Mouse (Mus musculus): Measurements from ENCODE around the gene Mvb12b. TPM values are rescaled to one million over a fixed set of nuclear protein-coding genes. Genes with fewer than 3 reads are reported as not detected.
A peak's percentile ranks its signal among the peaks of the same experiment; 100 is the strongest.

The Mvb12b gene
- total RNA-seq, 2 experiments from 2014 or later, result 25.2 to 27.4 TPM

- intact Hi-C loops (cut with DNase I), result no loop called here
- DNase-seq, result peak; percentile 79 to 90
Measured at GRCm38 (mm10) chr2:33753630-33754316, 134.0 kb downstream of the Mvb12b start.

DNA sequence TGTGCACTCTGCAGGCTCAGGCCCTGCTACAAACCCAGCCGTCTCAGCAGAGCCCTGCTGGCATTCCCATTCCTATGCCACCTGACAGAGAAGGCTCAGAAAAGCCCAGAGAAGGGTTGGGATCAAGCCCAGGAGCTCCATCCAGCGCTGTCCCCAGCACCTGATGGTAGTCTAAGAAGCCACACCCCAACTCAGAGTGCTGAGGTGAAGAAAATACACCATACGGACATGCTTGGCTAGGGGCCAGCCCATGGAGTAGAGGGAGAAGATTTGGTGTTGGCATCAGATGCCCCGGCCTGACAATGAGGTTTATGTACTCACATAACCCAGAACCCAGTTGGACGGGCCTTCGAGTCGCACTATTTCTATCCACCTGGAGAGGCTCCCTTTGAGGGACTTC is 137.1 kb downstream of the Mvb12b start:
- intact Hi-C loops (cut with DNase I), result no loop called here
- DNase-seq, result no peak

DNA sequence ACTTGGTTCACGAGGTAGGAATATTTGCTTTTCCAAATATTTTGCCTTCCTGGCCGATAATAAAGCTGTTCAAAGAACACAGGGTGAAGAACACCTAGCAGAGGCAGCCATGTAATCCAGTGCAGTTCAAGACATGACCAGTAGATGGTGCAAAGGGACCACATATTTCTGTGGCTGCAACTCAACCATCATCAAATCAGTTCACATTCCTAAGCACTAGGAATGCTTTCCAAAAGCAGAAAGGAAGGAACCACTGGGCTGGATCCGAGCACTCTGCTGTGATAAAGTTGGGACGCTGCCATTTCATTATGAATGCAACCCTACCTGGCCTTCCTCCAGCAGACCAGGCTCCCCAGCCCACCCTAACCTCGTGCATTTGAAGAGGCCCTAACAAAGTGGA is 141.3 kb downstream of the Mvb12b start:
- peak; percentile 26 to 33 for DNase-seq
- intact Hi-C loops (cut with DNase I), result loop anchor here (5.0 kb wide), 3 partner anchors 61 to 231 kb away; no protein-coding TSS in a partner anchor

DNA sequence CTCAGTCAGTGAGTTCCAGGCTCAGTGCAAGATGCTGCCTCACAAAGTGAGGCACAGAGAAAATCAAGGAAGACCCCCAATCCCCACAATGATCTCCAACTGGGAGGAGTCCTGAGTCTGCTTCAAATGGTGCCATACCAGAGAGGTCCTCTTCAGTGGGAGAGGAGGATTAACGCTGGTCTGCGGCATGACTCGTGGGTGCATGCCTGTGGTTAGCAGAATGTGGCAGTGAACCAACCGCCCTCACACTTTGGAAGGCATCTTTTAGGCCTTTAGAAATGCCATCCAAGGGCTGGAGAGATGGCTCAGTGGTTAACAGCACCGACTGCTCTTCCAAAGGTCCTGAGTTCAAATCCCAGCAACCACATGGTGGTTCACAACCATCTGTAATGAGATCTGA is 142.0 kb downstream of the Mvb12b start:
- DNase-seq, result no peak

GRCm38 (mm10) chr2:33737128-33737527 is 150.6 kb downstream of the Mvb12b start:
- intact Hi-C loops (cut with DNase I), result no loop called here
- DNase-seq, result no peak

More for the DNA sequence above, 142.0 kb downstream of the Mvb12b start:
- intact Hi-C loops (cut with DNase I), result loop anchor here (5.0 kb wide), 3 partner anchors 62 to 232 kb away; no protein-coding TSS in a partner anchor

- peak; percentile 38 to 53 for DNase-seq
- intact Hi-C loops (cut with DNase I), result no loop called here
Measured at GRCm38 (mm10) chr2:33736722-33737121, 151.0 kb downstream of the Mvb12b start.

DNA sequence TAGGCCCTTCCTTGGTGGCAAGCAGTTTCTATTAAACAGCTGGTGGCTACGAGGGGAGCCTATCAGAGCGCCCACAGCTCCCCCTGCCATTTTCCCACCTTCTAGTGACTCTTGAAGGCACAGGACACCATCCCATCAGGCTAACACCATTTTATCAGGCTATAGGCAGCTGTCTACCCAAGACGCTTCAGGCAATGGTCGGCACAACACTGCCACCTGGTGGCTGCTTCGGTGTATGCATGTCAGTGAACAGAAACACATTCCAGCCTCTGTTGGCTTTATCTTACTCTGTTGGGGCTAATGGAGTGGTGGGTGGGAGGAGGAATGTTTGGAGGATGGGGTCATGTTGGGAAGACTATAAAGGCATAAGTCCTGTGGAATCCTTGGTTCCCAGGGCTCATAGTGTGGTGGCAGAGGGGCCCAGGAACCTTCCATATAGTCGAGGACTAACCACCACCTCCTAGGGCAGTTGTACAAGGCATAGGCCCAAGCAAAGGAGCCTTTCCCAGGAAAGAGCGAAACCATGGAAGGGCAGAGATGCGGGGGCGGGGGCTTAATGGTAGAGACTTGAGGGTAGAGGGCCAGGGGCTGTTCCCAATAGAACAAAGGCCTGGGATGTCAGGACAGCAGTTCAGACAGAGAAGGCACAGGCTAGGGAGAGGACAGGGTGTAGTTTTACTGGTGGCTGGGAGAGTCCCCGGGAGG is 152.8 kb downstream of the Mvb12b start:
- intact Hi-C loops (cut with DNase I), result loop anchor here (2.0 to 5.0 kb wide), 2 partner anchors 52 to 248 kb away; no protein-coding TSS in a partner anchor
- peak; percentile 70 to 74 for DNase-seq

- intact Hi-C loops (cut with DNase I), result loop anchor here (5.0 kb wide), 1 partner anchor 242 kb away; no protein-coding TSS in a partner anchor
- no peak for DNase-seq
Measured at GRCm38 (mm10) chr2:33729701-33730100, 158.0 kb downstream of the Mvb12b start.

DNA sequence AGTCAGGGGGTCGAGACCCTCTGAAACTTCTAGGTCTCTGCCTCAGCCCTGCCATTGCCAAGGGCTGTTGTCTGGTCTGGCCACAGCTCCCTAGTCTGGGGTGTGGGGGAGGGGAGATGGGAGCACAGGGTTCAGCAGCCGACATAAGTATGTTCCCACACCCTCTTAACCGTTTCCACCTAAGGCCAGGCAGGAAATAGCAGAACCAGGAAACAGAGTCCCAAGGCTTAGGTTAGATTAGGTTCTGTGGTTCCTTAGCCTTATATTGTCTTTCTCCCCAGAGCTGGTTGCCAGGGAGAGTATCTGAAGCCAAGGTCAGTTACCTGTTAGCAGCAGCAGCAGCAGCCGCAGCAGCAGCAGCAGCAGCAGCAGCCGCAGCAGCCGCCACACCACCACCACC is 160.5 kb downstream of the Mvb12b start:
- DNase-seq, result no peak
- intact Hi-C loops (cut with DNase I), result no loop called here

DNA sequence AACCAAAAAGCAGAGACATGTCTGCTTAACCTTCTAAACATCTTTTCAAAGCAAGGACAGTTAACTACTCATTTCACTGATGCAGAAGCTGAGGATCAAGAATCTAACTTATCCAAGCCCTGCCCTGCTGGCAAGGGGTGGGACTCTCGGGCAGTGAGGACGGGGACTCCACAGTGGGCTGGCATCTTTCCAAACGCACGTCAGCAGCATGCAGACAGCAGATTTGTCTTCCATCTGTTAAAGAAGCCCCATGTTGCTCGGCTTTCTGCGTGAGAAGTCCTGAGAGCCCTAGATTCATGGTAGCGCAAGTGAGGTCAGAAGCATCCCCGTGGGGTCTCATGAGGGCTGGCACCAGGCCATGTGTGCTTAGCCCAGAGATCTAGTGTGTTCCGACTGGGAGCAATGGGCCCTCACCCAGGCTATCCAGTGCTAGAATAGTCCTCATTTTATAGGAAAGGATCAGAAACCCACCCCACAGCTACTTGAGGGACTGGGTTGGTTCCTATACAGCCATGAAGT is 167.3 kb downstream of the Mvb12b start:
- no peak for DNase-seq
- intact Hi-C loops (cut with DNase I), result no loop called here

DNA sequence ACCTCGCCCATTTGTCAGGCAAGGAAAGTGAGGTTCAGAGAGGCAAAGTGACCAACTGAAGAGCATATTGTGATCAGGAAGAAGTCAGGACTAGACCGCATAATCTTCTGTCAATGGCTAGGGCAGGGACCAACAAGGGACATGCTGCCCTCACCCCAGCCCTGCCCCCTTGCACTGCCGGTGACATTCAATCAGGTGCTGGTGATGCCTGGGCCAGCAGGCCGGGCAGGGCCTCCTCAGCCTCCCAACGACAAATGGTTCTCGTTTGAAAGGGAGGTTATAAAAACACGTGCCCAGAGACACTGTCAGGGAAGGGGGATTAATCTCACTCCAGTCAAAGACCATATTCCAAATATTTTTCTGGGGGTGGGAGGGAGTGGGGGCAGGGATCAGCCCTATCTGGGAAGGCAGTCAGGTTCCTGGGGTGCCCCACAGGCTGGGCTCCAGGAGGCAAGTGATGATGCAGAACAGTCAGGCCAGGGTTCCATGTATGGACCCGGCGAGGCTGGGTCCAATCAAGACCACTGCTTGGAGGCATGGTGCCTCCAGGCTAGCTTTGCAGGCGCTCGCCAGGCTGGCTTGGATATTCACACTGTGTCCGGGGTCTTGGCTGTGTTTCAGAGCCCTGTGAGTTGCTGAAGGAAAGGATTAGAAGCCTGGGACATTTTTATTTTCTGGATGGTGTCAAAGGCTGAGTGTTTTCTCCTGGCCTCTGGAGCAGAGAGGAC is 168.2 kb downstream of the Mvb12b start:
- intact Hi-C loops (cut with DNase I), result no loop called here
- DNase-seq, result no peak

GRCm38 (mm10) chr2:33718561-33718960 is 169.2 kb downstream of the Mvb12b start:
- DNase-seq, result no peak
- intact Hi-C loops (cut with DNase I), result no loop called here

- intact Hi-C loops (cut with DNase I), result no loop called here
Measured at GRCm38 (mm10) chr2:33717821-33718351, 169.9 kb downstream of the Mvb12b start.

DNA sequence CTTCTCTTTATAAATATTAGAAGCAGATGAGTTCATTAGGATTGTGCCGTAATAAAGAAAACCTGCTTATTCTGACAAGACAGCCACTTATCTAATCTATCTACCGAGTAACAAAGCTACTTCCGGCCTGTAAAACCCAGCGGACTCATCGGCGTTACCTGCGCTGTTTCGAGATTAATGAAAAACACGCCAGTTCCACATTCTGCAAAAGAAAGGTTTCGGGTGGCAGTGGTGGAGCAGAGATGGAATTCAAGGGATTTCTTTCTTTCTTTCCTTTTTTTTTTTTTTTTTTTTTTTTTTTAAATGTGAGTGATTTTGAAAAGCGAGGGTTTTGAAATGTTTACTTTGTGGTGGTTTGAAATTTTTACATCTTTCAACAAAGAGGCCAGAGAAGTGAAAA is 170.4 kb downstream of the Mvb12b start:
- DNase-seq, result no peak
- intact Hi-C loops (cut with DNase I), result no loop called here

More at GRCm38 (mm10) chr2:33717821-33718351, 169.9 kb downstream of the Mvb12b start:
- DNase-seq, result no peak

- no peak for DNase-seq
Measured at GRCm38 (mm10) chr2:33716878-33717277, 170.9 kb downstream of the Mvb12b start.

GRCm38 (mm10) chr2:33714932-33715331 is 172.8 kb downstream of the Mvb12b start:
- intact Hi-C loops (cut with DNase I), result no loop called here
- no peak for DNase-seq

More at GRCm38 (mm10) chr2:33716878-33717277, 170.9 kb downstream of the Mvb12b start:
- intact Hi-C loops (cut with DNase I), result no loop called here

DNA sequence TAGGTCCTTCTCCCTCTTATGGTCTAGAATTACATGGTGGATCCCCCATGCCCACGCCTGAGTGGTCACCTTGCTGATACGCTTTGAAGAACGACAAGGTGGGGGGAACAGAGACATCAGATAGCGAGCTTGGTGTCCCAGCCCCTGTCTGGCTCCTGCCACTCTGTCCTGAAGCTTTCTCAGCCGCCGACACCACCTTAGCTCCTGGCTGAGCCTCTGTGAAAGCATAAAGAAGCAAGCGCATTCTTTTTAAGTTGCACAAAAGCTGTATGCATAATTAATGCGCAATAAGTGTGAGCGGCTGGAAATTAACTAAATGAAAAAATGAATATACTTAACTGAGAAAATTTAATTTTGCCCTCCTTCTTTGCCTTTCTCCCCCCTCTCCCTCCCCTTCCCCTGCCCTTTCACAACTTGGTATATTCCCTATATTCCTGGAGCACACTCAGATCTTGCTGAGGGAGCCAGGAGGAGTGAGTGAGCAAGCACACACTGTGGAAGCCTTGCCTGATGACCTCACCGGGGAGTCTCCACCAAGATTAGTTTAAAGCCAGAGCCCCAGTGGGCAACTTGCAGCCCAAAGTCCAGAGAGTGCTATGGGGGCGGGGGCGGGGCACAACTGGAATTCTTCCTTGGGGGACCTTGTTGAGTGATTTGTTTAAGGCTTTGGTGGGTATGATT is 174.0 kb downstream of the Mvb12b start:
- intact Hi-C loops (cut with DNase I), result no loop called here
- no peak for DNase-seq

DNA sequence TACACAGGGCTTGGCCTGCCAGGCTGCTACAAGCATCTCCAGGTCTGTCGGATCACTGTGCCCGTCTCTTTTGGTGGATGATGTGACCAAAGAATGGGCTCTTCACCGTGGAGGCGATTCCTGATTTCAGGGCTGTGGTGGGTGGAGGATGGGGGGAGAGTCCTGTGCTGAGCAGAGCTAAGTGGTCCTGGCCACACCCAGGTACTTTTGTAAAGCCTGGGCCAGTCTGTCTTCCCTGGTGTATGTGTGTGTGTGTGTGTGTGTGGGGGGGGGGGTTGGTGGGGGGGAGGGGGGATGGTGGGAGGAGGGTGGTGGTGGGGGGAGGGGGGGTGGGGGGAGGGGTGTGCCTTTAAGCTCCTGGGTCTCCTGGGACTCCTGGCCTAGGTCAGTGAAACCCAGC is 174.9 kb downstream of the Mvb12b start:
- intact Hi-C loops (cut with DNase I), result no loop called here
- DNase-seq, result no peak

DNA sequence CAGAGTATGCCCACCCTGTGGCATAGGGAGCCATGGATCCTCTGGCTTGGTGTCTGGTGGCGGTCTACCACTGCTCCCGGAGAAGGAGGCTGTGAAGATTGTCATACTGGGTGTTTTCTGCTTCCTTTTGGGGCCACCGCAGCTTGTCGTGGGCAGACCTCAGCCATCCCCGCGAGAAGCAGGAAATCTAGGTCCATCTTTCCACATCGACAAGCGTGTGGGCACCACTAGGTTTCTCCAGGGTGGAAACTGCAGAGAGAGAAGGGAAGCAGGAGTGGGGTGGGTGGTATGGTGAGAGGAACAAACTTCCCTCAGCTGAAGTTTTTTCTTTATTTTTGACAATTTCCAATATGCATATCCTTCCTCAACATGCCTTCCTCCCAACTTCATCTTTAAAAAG is 178.9 kb downstream of the Mvb12b start:
- intact Hi-C loops (cut with DNase I), result no loop called here

GRCm38 (mm10) chr2:33708096-33708495 is 179.7 kb downstream of the Mvb12b start:
- DNase-seq, result no peak
- intact Hi-C loops (cut with DNase I), result no loop called here

More for the DNA sequence above, 178.9 kb downstream of the Mvb12b start:
- DNase-seq, result no peak
